Mouse (Mus musculus): ENCODE measurements around the gene Git1. TPM values are rescaled to one million over a fixed set of nuclear protein-coding genes. Genes with fewer than 3 reads are reported as not detected.

The Git1 gene
- polyA plus RNA-seq, 1 experiment from 2014 or later: 13.8 TPM

- 0% methylated on average over 72 of the region's 73 CpGs for WGBS
- H3K27me3 ChIP-seq (ENCODE audit: control insufficient read depth, insufficient read depth, low read length): peaks cover 56% of the 10 kb centered on the region
- peak within 1 kb of the TSS; percentile 57 for H3K9ac ChIP-seq (ENCODE audit: low read length)
- H3K27ac ChIP-seq (ENCODE audit: low read depth, low read length): no peak within 1 kb of the TSS
- peak within 1 kb of the TSS; percentile 52 for H3K4me3 ChIP-seq (ENCODE audit: low read depth, low read length)
- peak within 1 kb of the TSS; percentile 99 for H3K4me2 ChIP-seq
- H3K9me3 ChIP-seq (ENCODE audit: control insufficient read depth, low read length): no peaks in the 10 kb centered on the region
- DNase-seq (ENCODE audit: low spot score, missing footprints) (peak; percentile 95), ATAC-seq (ENCODE audit: low FRiP score) (peak; percentile 79)
- H3K4me1 ChIP-seq (ENCODE audit: control insufficient read depth, insufficient read depth, low read length): peaks cover 11% of the 10 kb centered on the region
- H3K36me3 ChIP-seq (ENCODE audit: control insufficient read depth, insufficient read depth, low read length): no peaks in the 10 kb centered on the region
Observed at GRCm38 (mm10) chr11:77462283-77463100, 30.9 kb upstream of the Git1 start, which contains the start of gene Coro6. Gene Coro6, plus strand, starts transcription at chr11:77462411.

- no peak overlapping the region; the same call in 1 of the 2 replicates for H3K4me2 ChIP-seq
- no peaks in the 10 kb centered on the region for H3K36me3 ChIP-seq (ENCODE audit: control insufficient read depth, insufficient read depth, low read length)
- no peak overlapping the region for H3K9ac ChIP-seq (ENCODE audit: low read length)
- WGBS: 44% methylated on average over 8 of the region's 8 CpGs
- peaks cover 59% of the 10 kb centered on the region for H3K27me3 ChIP-seq (ENCODE audit: control insufficient read depth, insufficient read depth, low read length)
- no peak overlapping the region for H3K4me3 ChIP-seq (ENCODE audit: low read depth, low read length)
- peaks cover 11% of the 10 kb centered on the region for H3K4me1 ChIP-seq (ENCODE audit: control insufficient read depth, insufficient read depth, low read length)
- no peaks in the 10 kb centered on the region for H3K9me3 ChIP-seq (ENCODE audit: control insufficient read depth, low read length)
- no peak for DNase-seq (ENCODE audit: low spot score, missing footprints)
- no peak for ATAC-seq (ENCODE audit: low FRiP score)
- H3K27ac ChIP-seq (ENCODE audit: low read depth, low read length): no peak overlapping the region
Observed at GRCm38 (mm10) chr11:77463101-77463445, 30.3 kb upstream of the Git1 start.

DNA sequence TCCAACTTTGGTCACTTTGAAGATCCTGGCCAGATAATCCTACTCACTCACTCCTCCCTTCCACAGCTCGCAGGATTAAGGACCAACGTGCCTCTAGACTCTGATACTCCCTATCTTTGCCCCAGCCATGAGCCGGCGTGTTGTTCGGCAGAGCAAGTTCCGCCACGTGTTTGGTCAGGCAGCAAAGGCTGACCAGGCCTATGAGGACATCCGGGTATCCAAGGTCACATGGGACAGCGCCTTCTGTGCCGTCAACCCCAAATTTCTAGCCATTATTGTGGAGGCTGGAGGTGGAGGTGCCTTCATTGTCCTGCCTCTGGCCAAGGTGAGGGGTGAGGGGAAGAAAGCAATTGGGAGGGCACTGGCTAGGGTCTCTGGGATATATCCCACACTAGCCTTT, 29.6 kb upstream of the Git1 start:
- Histone ChIP-seq H3K36me3 (ENCODE audit: control insufficient read depth, insufficient read depth, low read length) (no peaks in the 10 kb centered on the region), H3K4me2 (no peak overlapping the region), H3K27ac (ENCODE audit: low read depth, low read length) (no peak overlapping the region), H3K9me3 (ENCODE audit: control insufficient read depth, low read length) (no peaks in the 10 kb centered on the region), H3K4me1 (ENCODE audit: control insufficient read depth, insufficient read depth, low read length) (peaks cover 11% of the 10 kb centered on the region), H3K9ac (ENCODE audit: low read length) (no peak overlapping the region), H3K4me3 (ENCODE audit: low read depth, low read length) (no peak overlapping the region), H3K27me3 (ENCODE audit: control insufficient read depth, insufficient read depth, low read length) (peaks cover 61% of the 10 kb centered on the region)
- 71% methylated on average over 10 of the region's 10 CpGs for WGBS
- ATAC-seq (ENCODE audit: low FRiP score): no peak
- DNase-seq (ENCODE audit: low spot score, missing footprints): no peak

DNA sequence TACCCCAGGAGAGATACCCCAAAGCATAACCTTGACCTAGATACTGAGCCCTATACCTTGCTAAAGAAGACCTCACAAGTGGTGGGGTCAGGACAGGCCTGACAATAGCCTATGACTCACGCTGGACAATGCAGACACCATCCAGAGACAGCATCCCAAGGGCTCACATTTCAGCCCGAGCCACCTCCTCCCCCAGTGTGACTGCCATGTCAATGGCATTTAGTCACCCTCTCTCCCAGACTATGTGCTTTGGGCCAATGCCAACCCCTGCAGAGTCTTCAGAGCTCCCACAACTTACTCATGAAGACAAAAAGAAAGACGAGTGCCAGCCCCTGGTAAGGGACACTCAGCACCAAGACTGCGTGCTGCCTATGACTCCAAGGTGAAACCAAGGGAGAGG, 28.7 kb upstream of the Git1 start:
- Histone ChIP-seq H3K27ac (ENCODE audit: low read depth, low read length) (no peak overlapping the region), H3K4me1 (ENCODE audit: control insufficient read depth, insufficient read depth, low read length) (peaks cover 11% of the 10 kb centered on the region), H3K9ac (ENCODE audit: low read length) (no peak overlapping the region), H3K9me3 (ENCODE audit: control insufficient read depth, low read length) (no peaks in the 10 kb centered on the region), H3K27me3 (ENCODE audit: control insufficient read depth, insufficient read depth, low read length) (peaks cover 61% of the 10 kb centered on the region), H3K36me3 (ENCODE audit: control insufficient read depth, insufficient read depth, low read length) (no peaks in the 10 kb centered on the region), H3K4me2 (no peak overlapping the region), H3K4me3 (ENCODE audit: low read depth, low read length) (no peak overlapping the region)
- ATAC-seq (ENCODE audit: low FRiP score): no peak
- DNase-seq (ENCODE audit: low spot score, missing footprints): no peak
- WGBS: 62% methylated on average over 4 of the region's 4 CpGs

DNA sequence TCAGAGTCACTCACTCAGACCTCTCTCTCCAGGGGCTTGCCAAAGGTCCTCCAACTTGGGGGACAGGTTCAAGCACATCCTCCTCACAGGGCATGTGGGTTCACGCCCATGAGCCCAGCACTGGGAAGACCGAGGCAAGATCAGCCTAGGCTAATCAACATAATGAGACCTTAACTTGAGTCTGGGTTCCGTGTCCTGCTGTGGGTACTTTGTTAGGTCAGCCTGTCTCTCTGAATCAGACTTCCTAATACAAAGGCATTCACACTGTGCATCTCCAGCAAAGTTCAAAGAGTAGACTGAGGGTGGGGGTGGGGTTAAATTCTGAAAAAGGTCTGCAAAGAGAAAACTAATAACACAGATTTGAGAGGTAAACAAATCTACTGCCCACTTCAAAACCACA, 28.3 kb upstream of the Git1 start:
- H3K4me1 ChIP-seq (ENCODE audit: control insufficient read depth, insufficient read depth, low read length): peaks cover 11% of the 10 kb centered on the region
- 59% methylated on average over 3 of the region's 3 CpGs for WGBS
- H3K27ac ChIP-seq (ENCODE audit: low read depth, low read length): no peak overlapping the region
- H3K27me3 ChIP-seq (ENCODE audit: control insufficient read depth, insufficient read depth, low read length): peaks cover 61% of the 10 kb centered on the region
- no peaks in the 10 kb centered on the region for H3K36me3 ChIP-seq (ENCODE audit: control insufficient read depth, insufficient read depth, low read length)
- H3K4me2 ChIP-seq: no peak overlapping the region
- DNase-seq (ENCODE audit: low spot score, missing footprints) (no peak), ATAC-seq (ENCODE audit: low FRiP score) (no peak)
- no peak overlapping the region for H3K4me3 ChIP-seq (ENCODE audit: low read depth, low read length)
- H3K9ac ChIP-seq (ENCODE audit: low read length): no peak overlapping the region
- H3K9me3 ChIP-seq (ENCODE audit: control insufficient read depth, low read length): no peaks in the 10 kb centered on the region

GRCm38 (mm10) chr11:77466544-77466943, 26.8 kb upstream of the Git1 start:
- peaks cover 4% of the 10 kb centered on the region for H3K36me3 ChIP-seq (ENCODE audit: control insufficient read depth, insufficient read depth, low read length)
- ATAC-seq (ENCODE audit: low FRiP score) (no peak), DNase-seq (ENCODE audit: low spot score, missing footprints) (no peak)
- H3K27me3 ChIP-seq (ENCODE audit: control insufficient read depth, insufficient read depth, low read length): peaks cover 50% of the 10 kb centered on the region
- H3K9me3 ChIP-seq (ENCODE audit: control insufficient read depth, low read length): no peaks in the 10 kb centered on the region
- peaks cover 11% of the 10 kb centered on the region for H3K4me1 ChIP-seq (ENCODE audit: control insufficient read depth, insufficient read depth, low read length)
- 34% methylated on average over 9 of the region's 9 CpGs for WGBS
- H3K4me3 ChIP-seq (ENCODE audit: low read depth, low read length): no peak overlapping the region
- no peak overlapping the region for H3K9ac ChIP-seq (ENCODE audit: low read length)
- H3K4me2 ChIP-seq: no peak overlapping the region
- no peak overlapping the region for H3K27ac ChIP-seq (ENCODE audit: low read depth, low read length)

DNA sequence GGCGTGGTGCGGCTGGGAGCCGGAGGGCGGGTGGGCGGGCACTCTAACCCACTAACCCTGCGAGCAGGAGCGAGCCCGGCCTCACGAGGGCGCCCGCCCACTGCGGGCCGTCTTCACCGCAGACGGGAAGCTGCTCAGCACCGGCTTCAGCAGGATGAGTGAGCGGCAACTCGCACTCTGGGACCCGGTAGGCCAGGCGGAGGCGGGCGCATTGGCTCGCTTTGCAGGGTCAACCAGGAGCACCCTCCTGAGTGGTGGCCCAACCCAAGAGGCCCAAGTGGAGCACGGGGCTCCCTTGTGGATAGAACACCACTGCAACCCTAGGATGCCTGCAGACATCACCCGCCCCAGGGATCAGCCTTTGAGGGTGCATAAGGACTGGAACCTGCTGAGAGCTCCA, 26.2 kb upstream of the Git1 start:
- Histone ChIP-seq H3K9me3 (ENCODE audit: control insufficient read depth, low read length) (no peaks in the 10 kb centered on the region), H3K36me3 (ENCODE audit: control insufficient read depth, insufficient read depth, low read length) (peaks cover 8% of the 10 kb centered on the region), H3K4me3 (ENCODE audit: low read depth, low read length) (no peak overlapping the region), H3K9ac (ENCODE audit: low read length) (no peak overlapping the region), H3K4me2 (no peak overlapping the region), H3K4me1 (ENCODE audit: control insufficient read depth, insufficient read depth, low read length) (peaks cover 7% of the 10 kb centered on the region), H3K27me3 (ENCODE audit: control insufficient read depth, insufficient read depth, low read length) (peaks cover 46% of the 10 kb centered on the region), H3K27ac (ENCODE audit: low read depth, low read length) (no peak overlapping the region)
- DNase-seq (ENCODE audit: low spot score, missing footprints): peak; percentile 88
- WGBS: 4% methylated on average over 25 of the region's 25 CpGs
- peak; percentile 2; the same call in 1 of the 2 replicates for ATAC-seq (ENCODE audit: low FRiP score)

DNA sequence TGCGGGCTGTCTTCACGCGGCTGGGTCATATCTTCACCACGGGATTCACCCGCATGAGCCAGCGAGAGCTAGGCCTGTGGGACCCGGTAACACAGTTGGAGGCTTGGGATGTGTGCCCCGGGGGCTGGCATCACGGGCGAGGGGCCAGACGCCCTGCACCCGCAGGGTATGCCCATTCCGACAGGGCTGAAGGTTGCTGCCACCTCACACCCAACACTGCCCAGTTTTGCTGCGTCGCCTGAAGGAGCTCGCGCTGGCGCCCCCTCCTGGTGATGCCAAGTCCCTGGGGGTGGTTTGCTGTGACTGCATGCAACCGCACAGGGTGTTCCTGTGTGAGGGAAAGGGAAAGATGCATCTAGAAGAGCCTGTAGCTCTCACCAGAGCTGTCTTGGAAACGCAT, 25.6 kb upstream of the Git1 start:
- H3K9ac ChIP-seq (ENCODE audit: low read length): no peak overlapping the region
- H3K27ac ChIP-seq (ENCODE audit: low read depth, low read length): no peak overlapping the region
- no peaks in the 10 kb centered on the region for H3K9me3 ChIP-seq (ENCODE audit: control insufficient read depth, low read length)
- H3K4me3 ChIP-seq (ENCODE audit: low read depth, low read length): no peak overlapping the region
- H3K4me2 ChIP-seq: 0 out of 2 replicates have a peak overlapping the region, but pooled peaks have one; percentile 15
- peaks cover 39% of the 10 kb centered on the region for H3K27me3 ChIP-seq (ENCODE audit: control insufficient read depth, insufficient read depth, low read length)
- DNase-seq (ENCODE audit: low spot score, missing footprints) (peak; percentile 94), ATAC-seq (ENCODE audit: low FRiP score) (0 out of 2 replicates have a peak, but pooled peaks have one; percentile 18)
- 12% methylated on average over 20 of the region's 20 CpGs for WGBS
- peaks cover 8% of the 10 kb centered on the region for H3K36me3 ChIP-seq (ENCODE audit: control insufficient read depth, insufficient read depth, low read length)
- peaks cover 2% of the 10 kb centered on the region for H3K4me1 ChIP-seq (ENCODE audit: control insufficient read depth, insufficient read depth, low read length)

DNA sequence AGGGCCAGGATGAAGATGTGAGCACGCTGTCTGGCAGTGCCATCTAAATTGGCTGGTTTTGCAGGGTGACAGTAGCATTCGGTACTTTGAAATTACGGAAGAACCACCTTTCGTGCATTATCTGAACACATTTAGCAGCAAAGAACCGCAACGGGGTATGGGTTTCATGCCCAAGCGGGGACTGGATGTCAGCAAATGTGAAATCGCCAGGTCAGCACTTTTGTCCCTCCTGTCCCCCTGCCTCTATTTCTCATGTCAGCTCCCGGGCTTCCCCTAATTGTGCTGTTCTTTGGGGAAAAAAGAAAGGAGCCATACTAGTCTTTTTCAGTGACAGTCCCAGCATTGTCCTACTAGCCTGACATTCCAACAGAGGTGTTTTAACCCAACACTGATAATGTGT, 25.0 kb upstream of the Git1 start:
- H3K27me3 ChIP-seq (ENCODE audit: control insufficient read depth, insufficient read depth, low read length): peaks cover 33% of the 10 kb centered on the region
- no peak overlapping the region for H3K4me2 ChIP-seq
- no peak overlapping the region for H3K9ac ChIP-seq (ENCODE audit: low read length)
- ATAC-seq (ENCODE audit: low FRiP score): no peak
- H3K4me1 ChIP-seq (ENCODE audit: control insufficient read depth, insufficient read depth, low read length): no peaks in the 10 kb centered on the region
- H3K27ac ChIP-seq (ENCODE audit: low read depth, low read length): no peak overlapping the region
- H3K36me3 ChIP-seq (ENCODE audit: control insufficient read depth, insufficient read depth, low read length): peaks cover 8% of the 10 kb centered on the region
- no peaks in the 10 kb centered on the region for H3K9me3 ChIP-seq (ENCODE audit: control insufficient read depth, low read length)
- DNase-seq (ENCODE audit: low spot score, missing footprints): no peak
- H3K4me3 ChIP-seq (ENCODE audit: low read depth, low read length): no peak overlapping the region
- WGBS: 90% methylated on average over 9 of the region's 9 CpGs

Data from midbrain, embryonic 11.5 days (tissue).